Mouse (Mus musculus) A20 (cell line): ENCODE data around the gene Ctse.

Experiments
- DNase-seq: peaks from one replicate; pipeline ENCODE4 v3.0.0-alpha.2; 2011; ENCODE audit warnings: low read depth, low spot score

Ctse gene

DNA sequence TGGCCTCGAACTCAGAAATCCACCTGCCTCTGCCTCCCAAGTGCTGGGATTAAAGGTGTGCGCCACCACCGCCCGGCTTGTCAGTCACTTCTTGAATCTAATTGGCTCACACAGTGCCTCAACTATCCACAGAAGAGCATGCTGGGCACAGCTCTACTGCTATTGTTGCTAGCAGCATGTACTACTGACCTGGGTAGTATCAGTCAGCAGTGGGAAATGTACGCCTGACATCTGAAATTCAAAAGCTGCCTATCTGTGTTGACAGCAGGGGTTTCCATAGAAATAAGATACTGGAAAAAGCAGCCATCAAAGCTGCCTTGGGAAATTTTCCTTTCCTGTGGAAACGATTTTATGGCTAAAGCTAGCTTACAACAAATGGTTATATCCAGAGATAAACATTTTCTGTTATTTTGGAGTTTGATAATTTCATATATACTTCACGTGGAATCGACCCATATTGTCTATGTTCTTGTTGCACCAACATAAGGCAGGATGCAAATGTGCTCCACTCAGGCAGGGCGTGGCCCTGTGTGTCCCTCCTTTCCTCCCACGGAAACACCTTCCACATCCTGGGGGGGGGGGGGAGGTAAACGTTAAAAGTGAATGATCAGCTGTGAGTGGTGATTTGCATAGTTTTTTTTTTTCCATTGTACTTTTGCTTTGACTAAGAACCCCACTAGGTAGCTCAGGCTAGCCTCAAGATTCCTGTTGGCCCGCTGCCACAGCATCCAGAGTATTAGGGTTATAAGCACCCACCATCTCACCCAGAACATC is 14.8 kb downstream of the Ctse start:
- DNase-seq = no peak

DNA sequence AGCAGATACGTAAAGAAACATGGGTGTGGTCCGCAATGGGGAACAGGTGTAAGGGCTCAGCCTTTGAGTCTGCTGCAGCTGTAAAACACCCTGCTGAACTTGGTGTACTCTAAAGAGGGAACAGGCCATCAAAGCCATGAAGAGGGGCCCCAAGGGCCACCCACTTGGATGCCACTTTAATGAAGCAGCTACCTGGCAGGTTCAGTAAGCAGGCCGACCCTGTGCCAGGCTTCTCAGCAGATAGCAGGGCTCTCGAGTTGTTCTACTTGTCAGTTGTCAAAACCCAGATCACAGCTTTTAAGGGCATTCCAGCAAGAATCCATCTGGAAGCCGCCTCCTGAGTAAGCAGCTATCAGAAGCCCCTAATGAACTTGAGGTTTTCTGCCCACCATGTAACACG is 17.5 kb downstream of the Ctse start:
- DNase-seq = no peak

DNA sequence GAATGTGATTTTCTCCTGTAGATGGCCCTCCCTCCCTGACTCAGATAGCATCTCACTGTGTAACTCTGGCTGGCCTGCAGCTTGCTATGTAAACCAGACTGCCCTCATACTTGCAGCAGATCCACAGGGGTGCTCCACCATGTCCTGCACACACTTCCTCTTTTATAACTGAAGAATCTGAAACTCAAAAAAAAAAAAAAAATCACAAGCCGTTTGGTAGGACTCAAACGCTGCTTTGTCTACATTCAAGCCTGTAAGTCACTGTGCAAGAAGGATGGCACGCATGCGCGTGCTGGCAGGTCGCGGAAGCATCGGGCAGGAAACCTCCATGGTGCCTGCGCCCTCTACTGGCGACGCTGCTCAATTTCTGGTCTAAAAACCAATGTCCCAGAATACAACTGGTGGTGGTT is 19.8 kb downstream of the Ctse start:
- peak; percentile 98 for DNase-seq

DNA sequence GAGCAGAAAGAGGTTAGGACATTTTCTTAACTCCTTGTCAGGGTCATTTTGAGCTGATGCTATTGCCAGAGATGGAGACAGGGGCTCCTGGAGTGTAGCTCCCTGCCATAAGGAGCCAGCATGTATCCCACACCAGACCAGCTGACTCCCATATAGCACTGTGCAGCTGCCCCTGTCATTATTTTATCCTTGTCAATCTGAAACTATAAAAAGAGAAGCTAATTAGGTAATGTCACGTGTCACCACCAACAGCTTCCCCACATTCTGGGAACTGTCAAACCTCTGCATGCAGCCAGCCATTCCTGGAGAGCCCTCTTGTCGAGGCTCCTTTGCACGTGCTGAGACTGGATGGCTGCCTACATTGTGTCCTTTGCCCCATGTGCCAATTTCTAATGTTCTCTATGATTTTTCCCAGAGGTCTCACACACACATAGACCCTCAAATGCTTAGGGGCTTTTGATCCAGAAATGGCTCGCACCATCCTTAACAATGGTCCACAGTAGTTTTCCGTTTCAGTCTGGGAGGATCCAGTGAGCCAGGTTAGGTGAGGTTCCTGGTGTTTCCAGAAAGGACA is 21.5 kb downstream of the Ctse start:
- no peak for DNase-seq

DNA sequence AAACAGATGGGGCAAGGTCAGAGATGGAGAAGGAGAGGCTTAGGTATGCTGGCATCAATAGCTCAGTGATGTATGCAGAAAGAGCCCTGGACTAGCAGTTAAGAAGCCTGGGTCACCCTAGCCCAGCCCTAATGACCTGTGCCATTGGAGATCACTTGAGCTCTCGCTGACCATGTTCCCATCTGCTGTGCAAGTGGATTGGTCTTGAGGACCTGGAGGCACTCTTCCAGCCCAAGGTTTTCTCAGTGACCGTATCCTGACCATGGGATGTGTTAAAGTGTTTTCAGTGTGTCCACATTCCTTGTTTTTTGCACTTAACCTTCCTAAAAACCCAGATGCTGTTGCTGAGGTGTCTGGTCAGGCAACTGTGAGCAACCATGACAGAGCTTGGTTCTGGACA is 22.2 kb downstream of the Ctse start:
- DNase-seq = no peak

DNA sequence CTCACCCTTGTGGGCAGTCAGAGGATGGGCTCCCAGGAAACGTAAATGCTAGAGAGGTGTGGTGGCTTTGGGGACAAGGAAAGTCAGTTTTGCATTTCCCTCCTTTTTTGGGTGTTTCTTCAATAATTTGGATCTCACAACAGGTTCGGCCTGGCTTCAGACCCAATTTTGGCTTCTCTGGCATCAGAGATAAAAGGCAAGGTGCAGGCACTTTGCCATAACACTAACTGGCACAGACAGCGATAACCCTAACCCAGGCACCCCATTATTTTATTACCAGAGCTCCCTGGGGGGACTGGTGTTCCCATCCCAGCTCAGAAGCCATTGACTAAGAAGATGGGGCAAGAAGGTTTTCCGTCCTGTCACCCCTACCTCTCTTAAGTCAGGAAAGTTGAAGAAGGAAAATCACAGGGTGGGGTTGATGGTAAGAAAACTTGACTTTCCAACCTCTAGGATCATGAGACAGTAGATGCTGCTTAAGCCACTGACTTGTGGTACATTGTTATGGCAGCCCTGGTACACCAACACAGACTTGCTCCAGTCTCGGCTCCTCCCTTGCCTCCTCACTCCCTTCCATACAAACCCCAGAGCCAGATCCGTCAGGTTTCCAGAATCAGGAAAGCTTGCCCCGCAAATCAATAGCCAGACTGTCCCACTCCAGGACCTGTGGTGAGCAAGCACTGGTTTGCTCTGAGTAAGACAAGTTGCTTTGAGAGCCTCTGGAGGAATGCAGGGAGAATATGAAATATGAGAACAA is 22.8 kb downstream of the Ctse start:
- DNase-seq = no peak

DNA sequence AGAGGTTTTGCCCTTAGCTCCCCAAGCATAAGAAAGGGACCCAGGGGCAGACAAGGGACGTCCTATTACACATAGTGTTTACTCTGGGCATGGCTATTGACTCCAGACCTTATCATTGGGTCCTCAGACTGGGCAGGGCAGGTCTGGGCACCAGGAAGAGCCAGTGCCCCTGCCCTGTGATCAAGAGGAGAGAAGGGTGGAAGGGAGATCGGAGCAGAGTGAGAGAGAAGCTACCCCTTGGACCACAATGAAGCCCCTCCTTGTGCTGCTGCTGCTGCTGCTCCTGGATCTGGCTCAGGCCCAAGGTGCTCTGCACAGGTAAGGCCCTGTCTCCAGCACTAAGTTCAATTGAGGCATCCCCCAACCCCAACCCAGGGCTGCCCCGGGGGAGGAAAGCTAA is 23.6 kb downstream of the Ctse start:
- DNase-seq = no peak

DNA sequence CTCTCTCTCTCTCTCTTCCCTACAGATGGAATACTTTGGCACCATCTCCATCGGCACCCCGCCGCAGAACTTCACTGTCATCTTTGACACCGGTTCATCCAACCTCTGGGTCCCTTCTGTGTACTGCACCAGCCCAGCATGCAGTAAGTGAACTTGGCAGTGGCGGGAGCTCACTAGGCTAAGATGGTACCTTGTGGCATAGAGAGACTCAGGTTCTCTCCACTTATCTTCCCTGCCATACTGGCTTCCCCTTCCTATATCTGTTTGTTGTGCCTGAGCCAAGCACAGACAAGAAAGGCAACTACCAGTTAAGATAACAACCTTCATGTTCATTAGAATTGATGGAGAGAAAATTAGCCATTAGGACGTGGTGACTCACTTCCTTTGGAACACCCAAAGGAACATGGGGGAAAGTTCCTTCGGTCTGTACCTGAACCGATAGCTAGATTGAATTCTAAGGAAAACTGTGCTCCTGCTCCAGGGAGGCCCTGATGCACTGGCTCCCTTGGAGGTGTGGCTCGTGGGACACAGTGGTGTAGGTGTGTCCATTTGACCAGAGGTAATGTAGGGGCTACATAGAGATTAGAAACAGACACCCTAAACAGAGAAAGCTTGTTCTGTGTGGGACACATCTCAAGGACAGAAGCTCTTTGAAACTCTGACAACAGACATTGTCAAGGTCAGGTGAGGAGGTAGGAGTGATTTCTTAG is 25.3 kb downstream of the Ctse start:
- no peak for DNase-seq

DNA sequence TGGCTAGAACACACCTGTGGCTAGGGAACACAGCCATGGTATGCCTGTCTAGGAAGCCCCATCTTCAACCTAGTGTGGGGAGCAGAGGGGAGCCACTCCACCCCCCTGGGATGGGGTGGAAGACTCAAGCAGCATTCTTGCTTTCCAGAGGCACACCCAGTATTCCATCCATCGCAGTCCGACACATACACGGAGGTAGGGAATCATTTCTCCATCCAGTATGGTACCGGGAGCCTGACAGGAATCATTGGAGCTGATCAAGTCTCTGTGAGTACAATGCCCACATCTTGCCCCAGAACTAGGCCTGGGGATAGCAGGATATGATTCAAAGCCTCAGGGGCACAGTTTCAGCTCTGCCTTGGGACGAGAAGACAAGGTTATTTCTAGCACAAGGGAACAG is 26.0 kb downstream of the Ctse start:
- no peak for DNase-seq

DNA sequence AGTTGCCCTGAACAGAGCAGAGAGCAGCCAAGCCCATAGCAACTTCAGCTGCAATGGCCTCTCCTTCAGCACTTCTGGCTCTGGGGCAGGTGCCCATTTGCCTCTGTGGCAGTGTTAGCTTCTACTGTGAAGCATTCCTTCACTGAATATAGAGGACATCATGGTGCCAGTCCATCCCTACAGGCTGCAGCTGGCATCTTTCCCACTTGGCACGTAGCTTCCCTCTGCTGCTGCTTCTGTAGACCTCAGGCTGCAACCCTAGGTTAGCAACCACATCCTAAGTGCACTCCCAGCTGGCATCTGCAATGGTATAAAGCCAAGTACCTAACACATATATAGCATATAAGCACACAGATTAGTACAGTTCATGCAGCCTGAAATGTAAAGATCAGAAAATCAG is 27.8 kb downstream of the Ctse start:
- DNase-seq = no peak

DNA sequence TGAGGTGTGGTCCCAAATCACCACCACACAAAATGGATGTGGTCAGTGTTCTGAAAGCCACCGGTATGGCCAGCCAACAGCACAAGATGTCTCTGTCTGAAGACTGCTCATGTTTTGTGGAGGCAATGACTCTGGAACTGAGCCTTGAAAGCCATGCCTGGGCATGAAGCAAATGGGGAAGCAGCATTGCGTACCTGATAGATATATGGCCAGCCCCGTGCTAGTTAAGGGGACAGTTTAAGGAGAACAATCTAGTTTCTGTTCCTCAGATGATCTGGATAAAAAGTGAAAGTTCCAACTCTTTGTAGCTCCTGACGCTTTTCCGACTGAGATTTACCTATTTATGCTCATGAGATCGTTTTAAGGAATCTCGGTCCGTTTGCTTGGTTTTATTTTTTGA is 33.0 kb downstream of the Ctse start:
- peak; percentile 63 for DNase-seq

DNA sequence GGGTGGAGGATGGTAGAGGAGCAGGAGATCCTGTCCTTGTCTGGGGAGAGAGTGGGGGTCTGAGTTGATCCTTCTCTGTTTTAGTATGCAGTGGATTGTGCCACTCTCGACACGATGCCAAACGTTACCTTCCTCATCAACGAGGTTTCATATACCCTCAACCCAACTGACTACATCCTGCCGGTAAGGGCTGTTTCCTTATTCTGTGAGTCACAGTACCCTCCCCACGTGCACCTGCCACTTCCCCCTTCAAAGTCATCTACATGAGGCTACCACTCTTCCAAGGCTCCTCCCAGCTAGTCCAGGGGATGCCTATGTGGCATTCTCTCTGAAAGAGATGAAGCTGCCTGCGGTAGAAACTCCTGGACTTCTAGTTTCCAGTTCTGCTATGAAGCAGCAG is 34.3 kb downstream of the Ctse start:
- peak; percentile 77 for DNase-seq

DNA sequence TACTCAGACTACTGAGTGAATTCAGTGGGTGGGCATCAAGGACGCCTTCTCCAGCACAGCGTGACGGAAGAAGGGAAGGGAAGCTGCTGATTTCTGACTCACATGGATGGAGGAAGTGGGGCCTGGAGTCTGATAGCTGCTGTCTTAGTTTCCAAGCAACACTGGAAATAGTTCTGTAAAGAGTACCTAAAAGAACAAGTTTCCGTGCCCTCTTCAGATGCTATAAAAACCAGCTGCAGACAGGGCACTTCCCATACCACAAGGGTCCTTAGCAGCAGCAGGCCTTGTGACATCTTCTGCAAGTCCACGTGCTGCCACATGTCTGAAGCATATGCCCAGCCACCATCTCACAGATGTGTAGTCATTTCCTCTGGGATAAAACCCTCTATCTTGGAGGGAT is 41.5 kb downstream of the Ctse start:
- peak; percentile 47 for DNase-seq

DNA sequence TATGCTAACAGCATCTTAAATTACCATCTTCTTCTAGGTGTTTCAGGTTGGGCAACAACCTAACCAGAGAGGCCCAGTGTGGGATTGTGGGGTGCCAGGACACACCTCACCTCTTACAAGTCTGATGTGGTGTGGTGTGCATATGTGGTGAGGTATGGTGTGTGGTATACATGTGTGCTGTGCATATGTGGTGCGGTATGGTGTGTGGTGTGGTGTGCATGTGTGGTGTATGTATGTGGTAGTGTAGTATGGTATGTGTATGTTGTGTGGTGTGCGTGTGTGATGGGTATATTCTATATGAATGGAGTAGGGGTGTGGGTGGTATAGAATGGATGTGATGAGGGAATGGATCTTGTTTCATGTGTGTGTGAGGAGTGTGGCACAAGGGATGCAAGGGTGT is 49.6 kb downstream of the Ctse start:
- DNase-seq = no peak

DNA sequence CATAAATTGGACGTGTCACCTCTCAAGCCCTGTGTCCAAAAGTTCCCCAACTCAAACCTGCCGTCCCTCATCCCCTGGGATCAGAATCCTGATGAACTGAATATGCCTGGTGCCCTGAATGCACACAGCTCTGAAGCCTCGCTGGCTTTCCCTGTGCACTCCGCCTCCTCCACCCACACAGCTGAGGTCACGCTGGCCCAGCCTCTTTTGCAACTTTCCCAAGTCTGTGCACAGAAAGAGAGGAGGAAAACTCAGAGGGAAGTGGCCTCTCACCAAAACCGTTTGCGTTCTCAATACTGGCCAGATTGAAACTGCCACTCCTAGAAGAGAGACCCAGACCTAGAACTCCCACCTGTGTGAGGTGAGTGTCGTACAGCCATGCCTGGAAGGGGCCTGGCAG is 50.4 kb downstream of the Ctse start, which contains the start of gene Rab7b:
Gene Rab7b (plus strand): TSS at position 221 of the 400 bp plus-strand sequence.
- DNase-seq = no peak

DNA sequence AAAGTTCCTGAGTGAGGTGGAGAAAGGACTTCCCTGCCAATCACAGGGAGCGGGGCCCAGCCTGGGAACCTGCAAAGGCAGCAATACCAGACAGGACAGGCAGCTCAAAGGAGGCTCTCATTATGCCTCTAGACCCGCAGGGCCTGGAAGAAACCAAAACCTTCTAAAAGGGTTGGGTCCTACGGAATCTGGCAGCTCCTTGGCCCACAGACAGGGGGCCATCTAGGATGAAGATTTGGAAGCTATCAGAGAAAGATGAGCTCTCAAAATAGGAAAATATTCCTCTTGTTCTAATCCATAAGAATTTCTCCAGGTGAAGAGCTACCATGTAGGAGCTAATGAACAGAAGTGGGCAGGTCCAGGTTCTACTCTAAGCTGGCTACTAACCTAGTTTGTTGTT is 50.9 kb downstream of the Ctse start:
- no peak for DNase-seq

DNA sequence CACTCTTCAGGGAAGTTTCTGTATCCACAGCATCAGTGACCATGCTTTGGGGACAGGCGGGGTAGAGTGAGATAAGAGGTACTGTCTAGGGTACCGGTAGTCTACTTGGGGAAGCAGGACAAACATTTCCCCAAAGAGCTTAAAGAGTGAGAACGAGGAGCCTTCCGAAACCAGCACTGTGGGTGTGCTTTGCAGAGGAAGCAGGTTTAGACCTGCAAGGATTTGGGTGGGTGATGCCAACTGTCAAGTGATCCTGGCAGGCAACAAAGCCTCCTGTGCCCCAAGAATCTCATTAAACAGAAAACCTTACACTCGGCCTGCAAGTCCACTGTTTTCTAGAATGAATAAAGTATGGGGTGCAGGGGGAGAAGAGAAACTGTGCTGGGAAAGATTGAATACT is 51.8 kb downstream of the Ctse start:
- no peak for DNase-seq

DNA sequence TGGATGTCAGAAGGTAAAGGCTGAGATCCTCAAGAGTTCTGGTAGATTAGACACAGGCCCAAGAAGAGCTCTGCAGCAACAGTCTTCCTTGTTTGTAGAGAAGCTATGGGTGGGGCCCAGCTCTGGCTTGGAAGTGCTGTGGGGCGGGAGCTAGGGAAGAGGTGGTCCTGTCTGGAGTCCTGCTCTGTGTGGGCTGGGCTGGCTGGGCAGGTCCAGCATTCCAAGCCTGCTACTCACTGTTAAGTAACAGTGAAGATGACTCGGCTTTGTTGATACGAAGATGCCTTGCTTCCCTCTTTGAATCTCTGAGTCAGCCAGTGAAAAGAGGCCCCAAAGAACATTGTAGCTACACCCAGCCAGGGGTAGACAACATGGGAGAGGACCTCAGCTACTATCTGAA is 52.3 kb downstream of the Ctse start:
- no peak for DNase-seq

DNA sequence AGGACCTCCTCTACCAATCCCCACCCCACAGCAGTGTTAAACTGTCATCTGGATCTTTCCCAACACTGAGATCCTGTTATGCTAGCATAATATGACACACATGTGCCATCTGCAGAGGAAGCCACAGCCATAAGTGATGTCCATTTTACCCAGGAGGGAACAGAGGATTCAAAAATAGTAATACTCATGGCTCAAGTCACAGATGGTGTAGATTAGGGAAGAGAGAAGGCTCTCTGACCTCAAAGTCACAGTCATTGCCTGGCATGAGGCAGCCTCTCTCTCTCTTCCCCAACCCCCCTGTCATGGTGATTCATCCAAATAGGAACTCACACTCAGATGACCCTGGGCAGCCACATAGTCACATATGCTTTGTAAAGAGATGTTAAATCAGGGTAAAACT is 53.2 kb downstream of the Ctse start:
- peak; percentile 51 for DNase-seq

DNA sequence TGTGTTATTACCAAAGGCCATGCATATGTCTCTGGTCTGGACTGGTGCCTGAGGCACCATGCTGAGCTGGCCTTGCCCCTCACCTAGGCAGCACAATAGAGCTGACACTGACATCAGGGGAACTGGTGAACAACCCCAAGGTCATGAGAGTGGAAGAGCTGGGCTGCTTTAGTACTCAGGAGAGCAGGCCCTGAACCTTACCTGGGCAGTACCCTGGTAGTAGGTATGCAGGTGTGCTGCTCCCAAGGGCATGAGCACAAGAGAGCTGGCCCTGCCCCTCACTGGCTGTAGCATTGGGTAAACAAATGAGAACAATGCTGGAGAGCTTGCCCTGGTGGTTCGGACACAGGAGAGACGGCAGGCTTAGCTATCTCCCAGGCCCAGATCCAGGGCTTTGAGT is 57.2 kb downstream of the Ctse start:
- no peak for DNase-seq

DNA sequence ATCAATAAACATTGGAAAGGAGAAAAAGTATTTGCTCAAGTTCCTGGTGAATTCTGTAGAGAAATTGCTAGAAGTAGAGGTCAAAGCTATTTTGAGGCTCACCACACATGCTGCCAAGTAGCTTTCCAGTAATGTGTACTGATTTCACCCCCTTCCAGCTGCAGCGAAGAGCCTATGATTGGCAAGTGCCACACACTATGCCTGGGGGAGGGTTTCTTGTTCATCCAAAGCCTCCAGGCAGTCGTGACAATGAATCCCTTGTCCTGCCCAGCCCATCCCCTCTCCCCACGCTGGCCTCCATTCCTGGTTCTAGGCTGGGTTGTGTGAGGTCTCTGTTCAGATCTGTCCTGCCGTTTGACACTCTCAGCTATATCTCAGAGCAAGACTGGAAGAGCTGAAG is 58.2 kb downstream of the Ctse start:
- no peak for DNase-seq

DNA sequence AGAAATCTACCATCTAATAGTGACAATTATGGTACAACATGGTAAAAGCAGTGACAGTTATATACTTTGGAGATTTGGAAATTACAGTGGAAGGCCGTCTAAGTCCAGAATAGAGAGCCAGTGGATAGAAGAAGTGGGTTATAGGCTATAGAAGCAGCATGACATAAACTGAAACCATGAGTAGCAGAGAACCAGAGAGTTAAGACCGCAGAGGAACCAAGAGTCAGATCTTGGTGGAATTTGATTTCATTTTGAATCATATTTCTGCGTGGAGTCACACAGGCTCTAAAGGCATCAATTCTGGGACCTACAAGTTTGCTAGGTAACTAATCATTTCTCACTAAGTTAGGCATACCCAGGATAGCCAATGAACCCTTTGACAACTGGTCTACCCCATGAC is 60.7 kb downstream of the Ctse start:
- DNase-seq = peak; percentile 45
